Mouse (Mus musculus) hindbrain, embryonic 13.5 days (tissue): ENCODE measurements around the gene Pex14. TPM values are rescaled to one million over a fixed set of nuclear protein-coding genes. Genes with fewer than 3 reads are reported as not detected.

Experiments used
- ATAC-seq: fragments of 200-750 bp; cut with Nextera tagmentation; 2 replicates; pipeline ENCODE4 v1.8.0; 2017; ENCODE audit warnings: moderate TSS enrichment; ENCODE audit not compliant: low FRiP score
- H3K27ac ChIP-seq: fragments of 300-500 bp; sonication (generic); 2 replicates; pipeline ENCODE4 v1.5.1; 2015; ENCODE audit warnings: inconsistent platforms, mild to moderate bottlenecking, moderate library complexity
- H3K27me3 ChIP-seq: fragments of 300-500 bp; sonication (generic); 2 replicates; pipeline ENCODE4 v1.6.1; 2015; ENCODE audit warnings: mild to moderate bottlenecking, inconsistent platforms
- H3K36me3 ChIP-seq: fragments of 300-500 bp; sonication (generic); 2 replicates; pipeline ENCODE4 v1.6.1; 2015; ENCODE audit warnings: mild to moderate bottlenecking, inconsistent platforms
- H3K4me1 ChIP-seq: fragments of 300-500 bp; sonication (generic); replicated peaks from 2 replicates; pipeline ENCODE4 v1.6.1; 2015; ENCODE audit warnings: inconsistent platforms
- H3K4me2 ChIP-seq: fragments of 300-500 bp; sonication (generic); 2 replicates; pipeline ENCODE4 v1.6.1; 2015; ENCODE audit warnings: inconsistent platforms, mild to moderate bottlenecking, moderate library complexity
- H3K4me3 ChIP-seq: fragments of 300-500 bp; sonication (generic); 2 replicates; pipeline ENCODE4 v1.5.1; 2015; ENCODE audit warnings: mild to moderate bottlenecking, inconsistent platforms
- H3K9ac ChIP-seq: fragments of 300-500 bp; sonication (generic); 2 replicates; pipeline ENCODE4 v1.6.1; 2015; ENCODE audit warnings: mild to moderate bottlenecking, inconsistent platforms
- H3K9me3 ChIP-seq: fragments of 300-500 bp; sonication (generic); 2 replicates; pipeline ENCODE4 v1.6.1; 2016; ENCODE audit warnings: inconsistent platforms
- WGBS: fragments of 180-500 bp; shearing (Covaris S2); methylation state at CpG from one replicate; pipeline ENCODE4 v1.1.7; 2015; 5-methylcytosine and 5-hydroxymethylcytosine counted together
- polyA plus RNA-seq: library from polyadenylated mRNA; unstranded; fragments of >200 nt; fragmentation: Nextera tagmentation; extraction: Ambion mirVana; gene quantifications from 2 replicates; pipeline ENCODE4 v1.2.1, GENCODE M21; 2015

The Pex14 gene
- polyA plus RNA-seq, 1 experiment from 2014 or later, result 52.6 TPM

DNA sequence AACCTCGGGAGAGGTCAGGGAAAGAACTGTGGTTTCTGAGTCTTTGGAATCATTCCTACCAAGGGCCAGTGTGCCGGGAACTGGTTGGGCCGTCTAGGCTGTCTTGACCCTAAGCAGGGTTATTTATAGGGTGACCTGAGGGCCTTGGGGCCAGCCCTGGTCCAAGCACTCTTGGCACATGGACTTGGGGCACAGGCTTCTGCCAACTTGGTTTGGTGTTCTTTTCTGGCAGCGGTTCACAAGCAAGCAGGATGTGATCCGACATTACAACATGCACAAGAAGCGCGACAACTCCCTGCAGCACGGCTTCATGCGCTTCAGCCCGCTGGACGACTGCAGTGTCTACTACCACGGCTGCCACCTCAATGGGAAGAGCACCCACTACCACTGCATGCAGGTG is 162.9 kb downstream of the Pex14 start:
- Histone ChIP-seq H3K4me3 (no peak overlapping the region), H3K9ac (no peak overlapping the region), H3K4me1 (peaks cover 52% of the 10 kb centered on the region), H3K27me3 (peaks cover 73% of the 10 kb centered on the region), H3K36me3 (peaks cover 9% of the 10 kb centered on the region; the same call in 1 of the 2 replicates), H3K27ac (no peak overlapping the region), H3K9me3 (no peaks in the 10 kb centered on the region), H3K4me2 (no peak overlapping the region)
- WGBS, result 91% methylated on average over 12 of the region's 12 CpGs
- no peak for ATAC-seq

GRCm38 (mm10) chr4:148936111-148936510 is 163.6 kb downstream of the Pex14 start:
- no peak overlapping the region for H3K4me2 ChIP-seq
- H3K9me3 ChIP-seq, result no peaks in the 10 kb centered on the region
- no peak overlapping the region for H3K27ac ChIP-seq
- H3K4me3 ChIP-seq, result no peak overlapping the region
- H3K4me1 ChIP-seq, result peaks cover 51% of the 10 kb centered on the region
- H3K9ac ChIP-seq, result no peak overlapping the region
- peaks cover 78% of the 10 kb centered on the region for H3K27me3 ChIP-seq
- peaks cover 9% of the 10 kb centered on the region; the same call in 1 of the 2 replicates for H3K36me3 ChIP-seq
- ATAC-seq, result no peak
- WGBS, result 94% methylated on average over 12 of the region's 12 CpGs

- H3K27me3 ChIP-seq, result peaks cover 78% of the 10 kb centered on the region
- peaks cover 51% of the 10 kb centered on the region for H3K4me1 ChIP-seq
- H3K4me3 ChIP-seq, result no peak overlapping the region
- peak; percentile 25; the same call in 1 of the 2 replicates for ATAC-seq
- no peak overlapping the region for H3K27ac ChIP-seq
- 29% methylated on average over 13 of the region's 13 CpGs for WGBS
- no peaks in the 10 kb centered on the region for H3K9me3 ChIP-seq
- H3K9ac ChIP-seq, result 0 out of 2 replicates have a peak overlapping the region, but pooled peaks have one; percentile 26
- peaks cover 9% of the 10 kb centered on the region; the same call in 1 of the 2 replicates for H3K36me3 ChIP-seq
- H3K4me2 ChIP-seq, result no peak overlapping the region
Observed at GRCm38 (mm10) chr4:148935211-148935610, 164.5 kb downstream of the Pex14 start.

GRCm38 (mm10) chr4:148933109-148933508 is 166.6 kb downstream of the Pex14 start:
- H3K27me3 ChIP-seq, result peaks cover 72% of the 10 kb centered on the region

DNA sequence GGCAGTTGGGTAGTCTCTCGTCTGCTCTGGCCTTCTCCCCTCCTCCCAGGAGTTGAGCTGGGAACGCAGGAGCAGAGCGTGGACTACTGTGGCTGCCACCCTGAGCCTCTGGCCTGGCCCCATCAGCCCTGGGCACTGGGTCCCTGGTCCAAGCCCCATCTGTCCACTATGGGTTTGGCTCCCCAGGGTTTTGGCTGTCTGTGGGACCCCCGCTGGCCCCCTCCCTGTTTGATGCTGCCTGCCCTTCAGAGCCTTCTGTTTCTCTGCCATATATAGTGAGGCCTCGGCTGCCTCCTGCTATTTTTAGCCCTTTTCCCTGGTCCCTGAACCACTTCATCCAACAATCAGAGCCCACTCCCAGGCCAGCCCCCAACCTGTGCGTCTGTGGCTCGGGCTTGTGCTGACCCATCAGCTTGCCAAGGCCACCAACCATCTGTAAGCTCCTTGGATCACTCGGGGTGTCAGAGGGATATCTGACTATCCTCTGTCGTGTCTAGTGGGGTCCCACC is 168.9 kb downstream of the Pex14 start:
- Histone ChIP-seq H3K27ac (peak overlapping the region; percentile 76), H3K9me3 (no peaks in the 10 kb centered on the region), H3K36me3 (0 out of 2 replicates have a peak, but pooled peaks cover 2% of the 10 kb centered on the region), H3K4me1 (peaks cover 74% of the 10 kb centered on the region), H3K27me3 (peaks cover 68% of the 10 kb centered on the region), H3K4me2 (no peak overlapping the region), H3K4me3 (no peak overlapping the region), H3K9ac (peak overlapping the region; percentile 46; the same call in 1 of the 2 replicates)
- ATAC-seq, result no peak
- WGBS, result 57% methylated on average over 9 of the region's 9 CpGs

More at GRCm38 (mm10) chr4:148933109-148933508, 166.6 kb downstream of the Pex14 start:
- no peak for ATAC-seq
- Histone ChIP-seq H3K4me1 (peaks cover 54% of the 10 kb centered on the region), H3K36me3 (peaks cover 3% of the 10 kb centered on the region; the same call in 1 of the 2 replicates), H3K4me2 (no peak overlapping the region), H3K9ac (no peak overlapping the region), H3K9me3 (no peaks in the 10 kb centered on the region), H3K4me3 (no peak overlapping the region), H3K27ac (no peak overlapping the region)
- whole genome bisulfite sequencing, result 92% methylated on average over 13 of the region's 13 CpGs

GRCm38 (mm10) chr4:148928876-148929275 is 170.8 kb downstream of the Pex14 start:
- Histone ChIP-seq H3K36me3 (0 out of 2 replicates have a peak, but pooled peaks cover 2% of the 10 kb centered on the region), H3K4me3 (no peak overlapping the region), H3K4me2 (no peak overlapping the region), H3K4me1 (peaks cover 77% of the 10 kb centered on the region), H3K9ac (0 out of 2 replicates have a peak overlapping the region, but pooled peaks have one; percentile 11), H3K9me3 (no peaks in the 10 kb centered on the region), H3K27me3 (peaks cover 80% of the 10 kb centered on the region), H3K27ac (no peak overlapping the region)
- ATAC-seq, result no peak
- WGBS, result 89% methylated on average over 16 of the region's 16 CpGs

DNA sequence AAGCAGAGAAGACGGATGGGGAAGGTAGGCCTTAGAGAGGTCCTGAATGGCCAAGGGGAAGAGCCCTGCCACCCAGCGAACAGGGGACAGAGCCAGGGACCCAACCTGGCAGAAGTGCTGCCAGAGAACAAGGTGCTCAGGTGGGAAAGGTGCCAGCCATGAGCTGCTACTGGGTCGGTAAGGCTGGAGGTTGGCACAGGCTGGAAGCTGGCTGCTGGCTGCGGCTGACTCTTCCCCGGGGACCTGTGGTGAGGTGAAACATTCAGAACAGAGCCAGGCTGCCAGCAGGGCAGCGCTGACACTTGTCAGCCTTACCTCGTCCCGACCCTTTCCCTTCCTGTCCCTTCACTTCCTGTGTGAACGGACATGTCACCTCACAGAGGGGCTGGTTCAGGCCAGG is 171.4 kb downstream of the Pex14 start:
- ATAC-seq, result no peak
- Histone ChIP-seq H3K9ac (0 out of 2 replicates have a peak overlapping the region, but pooled peaks have one; percentile 11), H3K4me3 (no peak overlapping the region), H3K27ac (no peak overlapping the region), H3K4me1 (peaks cover 82% of the 10 kb centered on the region), H3K27me3 (peaks cover 79% of the 10 kb centered on the region), H3K9me3 (no peaks in the 10 kb centered on the region), H3K36me3 (no peaks in the 10 kb centered on the region), H3K4me2 (no peak overlapping the region)
- WGBS, result 72% methylated on average over 9 of the region's 9 CpGs

- Histone ChIP-seq H3K27me3 (peaks cover 78% of the 10 kb centered on the region), H3K4me2 (no peak overlapping the region), H3K36me3 (no peaks in the 10 kb centered on the region), H3K4me1 (peaks cover 95% of the 10 kb centered on the region), H3K9ac (0 out of 2 replicates have a peak overlapping the region, but pooled peaks have one; percentile 9), H3K9me3 (no peaks in the 10 kb centered on the region), H3K4me3 (no peak overlapping the region), H3K27ac (peak overlapping the region; percentile 12; the same call in 1 of the 2 replicates)
- WGBS, result 30% methylated on average over 8 of the region's 8 CpGs
- ATAC-seq, result no peak
Observed at GRCm38 (mm10) chr4:148926459-148926858, 173.2 kb downstream of the Pex14 start.

DNA sequence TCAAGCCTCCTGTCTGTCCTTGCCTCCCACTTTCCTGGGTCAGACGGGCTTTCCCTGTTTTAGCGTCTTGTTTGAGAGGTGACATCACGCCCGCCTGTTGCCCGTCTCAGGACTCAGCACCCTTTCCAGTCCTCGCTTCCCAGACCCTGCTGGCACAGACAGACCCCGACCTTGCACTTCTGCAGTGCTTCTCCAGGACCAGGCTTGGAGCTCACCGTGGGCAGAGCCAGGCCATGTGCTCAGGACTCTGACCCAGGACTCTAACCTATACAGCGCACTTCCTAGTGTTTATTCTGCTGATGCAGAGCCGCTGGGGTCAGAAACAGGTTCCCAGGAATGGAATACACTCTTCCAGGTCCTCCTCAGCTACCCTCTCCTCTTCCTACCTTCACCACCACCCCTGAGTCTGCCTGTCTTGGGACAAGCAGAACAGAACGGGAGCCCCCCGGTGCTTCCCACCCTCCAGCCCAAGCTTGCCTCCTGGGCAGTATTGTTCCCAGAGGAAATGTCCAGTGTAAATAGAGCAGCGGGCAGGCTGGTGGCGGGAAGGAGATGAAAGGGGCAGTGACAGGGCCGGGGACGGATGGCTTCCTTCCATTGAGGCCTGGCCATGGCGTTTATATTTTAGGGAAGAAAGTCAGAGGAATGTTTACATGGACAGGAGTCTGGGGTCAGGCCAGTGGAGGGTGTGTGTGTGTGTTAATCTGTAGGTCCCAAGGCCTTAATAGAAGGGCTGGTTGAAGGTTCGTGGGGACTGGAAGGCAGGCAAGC is 173.9 kb downstream of the Pex14 start:
- WGBS, result 33% methylated on average over 18 of the region's 18 CpGs
- Histone ChIP-seq H3K27me3 (peaks cover 76% of the 10 kb centered on the region), H3K36me3 (no peaks in the 10 kb centered on the region), H3K27ac (peak overlapping the region; percentile 12; the same call in 1 of the 2 replicates), H3K4me2 (no peak overlapping the region), H3K4me3 (no peak overlapping the region), H3K9ac (peak overlapping the region; percentile 9; the same call in 1 of the 2 replicates), H3K4me1 (peaks cover 95% of the 10 kb centered on the region), H3K9me3 (no peaks in the 10 kb centered on the region)
- ATAC-seq, result no peak

DNA sequence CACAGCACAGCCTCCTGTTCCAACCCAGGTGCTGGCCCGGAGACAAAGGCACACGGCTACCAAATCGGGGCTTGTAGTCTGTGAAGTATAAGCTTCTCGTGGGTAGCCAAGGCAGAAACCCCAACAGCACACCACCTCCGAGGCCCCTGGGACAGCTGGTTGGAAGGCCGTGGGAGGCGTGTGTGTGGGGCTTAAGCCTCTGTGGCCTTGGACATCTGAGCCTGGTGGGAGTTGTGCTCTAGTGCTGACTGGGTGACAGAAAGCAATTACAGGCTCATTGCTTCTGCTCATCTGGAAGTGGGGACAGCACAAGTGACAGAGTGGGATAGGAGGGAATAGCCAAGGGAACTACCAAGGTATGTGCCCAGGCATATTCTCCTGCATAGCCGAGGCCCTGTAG is 175.7 kb downstream of the Pex14 start:
- ATAC-seq, result no peak
- Histone ChIP-seq H3K9me3 (no peaks in the 10 kb centered on the region), H3K27ac (peak overlapping the region; percentile 83), H3K4me3 (no peak overlapping the region), H3K36me3 (no peaks in the 10 kb centered on the region), H3K27me3 (peaks cover 84% of the 10 kb centered on the region), H3K9ac (no peak overlapping the region), H3K4me2 (no peak overlapping the region), H3K4me1 (peaks cover 98% of the 10 kb centered on the region)
- 67% methylated on average over 8 of the region's 8 CpGs for WGBS

GRCm38 (mm10) chr4:148923414-148923813 is 176.3 kb downstream of the Pex14 start:
- H3K9me3 ChIP-seq, result no peaks in the 10 kb centered on the region
- H3K27me3 ChIP-seq, result peaks cover 85% of the 10 kb centered on the region
- H3K36me3 ChIP-seq, result no peaks in the 10 kb centered on the region
- H3K4me1 ChIP-seq, result peaks cover 97% of the 10 kb centered on the region
- no peak for ATAC-seq
- H3K4me3 ChIP-seq, result no peak overlapping the region
- no peak overlapping the region for H3K9ac ChIP-seq
- no peak overlapping the region for H3K4me2 ChIP-seq
- H3K27ac ChIP-seq, result peak overlapping the region; percentile 83
- 67% methylated on average over 9 of the region's 9 CpGs for WGBS

DNA sequence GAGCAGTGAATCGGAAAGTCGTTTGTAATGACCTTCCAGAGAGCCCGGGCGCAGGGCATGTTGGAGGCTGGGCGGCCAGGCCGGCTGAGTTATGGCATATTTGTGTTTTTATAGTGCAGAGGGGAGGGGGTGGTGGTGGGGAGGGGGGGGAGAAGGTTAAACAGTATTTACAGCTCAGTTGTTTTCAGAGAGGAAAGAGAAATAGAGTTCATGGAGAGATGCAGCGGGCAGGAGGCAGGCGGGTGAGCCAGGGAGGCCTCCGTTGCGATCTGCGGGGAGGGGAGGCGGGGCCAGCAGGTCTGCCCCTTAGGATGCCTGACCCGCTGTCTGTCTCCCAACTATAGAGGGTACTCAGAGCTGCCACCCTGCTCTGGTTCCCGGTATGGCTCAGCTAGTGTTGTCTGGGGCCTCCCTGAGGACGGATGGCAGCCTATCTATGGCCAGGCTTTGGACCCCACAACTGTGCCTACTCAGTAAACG is 177.4 kb downstream of the Pex14 start:
- H3K4me2 ChIP-seq, result peak overlapping the region; percentile 32
- ATAC-seq, result peak; percentile 30
- peak overlapping the region; percentile 53 for H3K9ac ChIP-seq
- H3K4me1 ChIP-seq, result peaks cover 98% of the 10 kb centered on the region
- H3K27ac ChIP-seq, result peak overlapping the region; percentile 83
- H3K9me3 ChIP-seq, result no peaks in the 10 kb centered on the region
- H3K27me3 ChIP-seq, result peaks cover 88% of the 10 kb centered on the region
- H3K36me3 ChIP-seq, result no peaks in the 10 kb centered on the region
- 8% methylated on average over 16 of the region's 16 CpGs for WGBS
- H3K4me3 ChIP-seq, result no peak overlapping the region
